Mouse (Mus musculus): ENCODE data around the gene Ttc24.

DNA sequence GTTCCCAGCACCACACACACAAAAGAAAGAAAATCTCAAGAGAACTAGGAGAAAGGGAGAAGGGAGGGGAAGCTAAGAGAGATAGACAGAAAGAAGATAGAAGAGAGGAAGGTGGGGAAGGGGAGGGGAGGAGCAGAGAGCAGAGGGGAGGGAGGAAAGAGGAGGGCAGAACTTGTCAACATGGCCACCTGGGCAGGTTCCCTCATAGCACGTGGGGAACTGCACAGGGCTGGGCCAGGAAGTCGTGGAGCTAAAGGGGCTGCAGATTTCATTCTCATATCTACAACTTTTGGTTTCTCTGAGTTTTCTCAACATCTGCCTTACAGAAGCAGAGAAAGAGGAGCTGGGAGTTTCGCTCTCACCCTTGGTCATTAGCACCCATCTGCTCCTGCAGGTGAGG is 49.5 kb upstream of the Ttc24 start:
- TF ChIP-seq POLR2A (IDR thresholded peaks at IDR 0.05; ENCODE audit: insufficient read depth, low read depth, low read length) = no peak
- TF ChIP-seq CTCF (IDR thresholded peaks at IDR 0.05) = no peak

Data from heart, adult 2 months (tissue).